In genomic region chr2:75869604-75870003, GRCm38 (mm10) we compare ENCODE assay signal across 16 mouse cellular contexts. TPM values are rescaled to one million over a fixed set of nuclear protein-coding genes. Genes with fewer than 3 reads are reported as not detected.
DNase-seq lines count a peak whose midpoint lies in the region; ATAC-seq and TF ChIP-seq lines count a peak whose summit lies in the region.
"Had no signal": no experiment of that assay in that cellular context is flagged by ENCODE, and none has a peak within 500 bp of the region (broad histone marks: within the 10 kb centered on the region; RNA-seq: fewer than 3 reads in every experiment).

No protein-coding gene starts in this region.

- DNase-seq in WW6 (ENCODE audit: low read depth, low spot score), result peak; percentile 53
- DNase-seq in kidney, postnatal 0 days (ENCODE audit: low spot score), result no peak
- no peak for DNase-seq in ovary, postnatal 14 days (ENCODE audit: low spot score)
- DNase-seq in gastrocnemius, adult 2 months, result no peak
- no peak for DNase-seq in frontal cortex, adult 2 months (ENCODE audit: extremely low spot score in 1 of 2, low spot score in 1 of 2)
- DNase-seq: cerebellum, adult 18-20 months; gastrocnemius, postnatal 14 days; heart, postnatal 36 days had no signal

- no peak overlapping the region for H3K4me2 ChIP-seq in intestine, embryonic 15.5 days (replicated peaks)
- H3K4me2 ChIP-seq in intestine, embryonic 16.5 days (ENCODE audit: low read depth, low read length), result no peak overlapping the region
- H3K4me2 ChIP-seq in kidney, postnatal 0 days (ENCODE audit: low read length), result no peak overlapping the region
- no peak overlapping the region for H3K4me2 ChIP-seq in stomach, embryonic 15.5 days
- H3K4me2 ChIP-seq: liver, embryonic 12.5 days had no signal

- H3K9me3 ChIP-seq in intestine, embryonic 15.5 days, result no peaks in the 10 kb centered on the region
- H3K9me3 ChIP-seq in intestine, embryonic 16.5 days (ENCODE audit: control insufficient read depth, low read length), result no peaks in the 10 kb centered on the region
- H3K9me3 ChIP-seq in kidney, postnatal 0 days (replicated peaks; ENCODE audit: low read length), result no peaks in the 10 kb centered on the region
- no peaks in the 10 kb centered on the region for H3K9me3 ChIP-seq in stomach, embryonic 15.5 days
- H3K9me3 ChIP-seq: G1E; heart, embryonic 10.5 days; liver, embryonic 12.5 days had no signal

- 89% methylated on average over 2 of the region's 2 CpGs for WGBS in intestine, embryonic 15.5 days
- 96% methylated on average over 2 of the region's 2 CpGs for WGBS in intestine, embryonic 16.5 days
- WGBS in kidney, postnatal 0 days, result 91% methylated on average over 2 of the region's 2 CpGs
- WGBS in stomach, embryonic 15.5 days, result 93% methylated on average over 2 of the region's 2 CpGs

- no peaks in the 10 kb centered on the region for H3K4me1 ChIP-seq in intestine, embryonic 15.5 days (replicated peaks)
- H3K4me1 ChIP-seq in intestine, embryonic 16.5 days (ENCODE audit: control insufficient read depth, insufficient read depth, low read length), result no peaks in the 10 kb centered on the region
- no peaks in the 10 kb centered on the region for H3K4me1 ChIP-seq in kidney, postnatal 0 days (replicated peaks; ENCODE audit: insufficient read depth, low read length)
- H3K4me1 ChIP-seq in stomach, embryonic 15.5 days, result no peaks in the 10 kb centered on the region
- H3K4me1 ChIP-seq: heart, embryonic 10.5 days; liver, embryonic 12.5 days had no signal

- no peak overlapping the region for H3K9ac ChIP-seq in intestine, embryonic 15.5 days
- H3K9ac ChIP-seq in intestine, embryonic 16.5 days (ENCODE audit: low read depth, low read length), result no peak overlapping the region
- H3K9ac ChIP-seq in kidney, postnatal 0 days (ENCODE audit: low read depth, low read length), result no peak overlapping the region
- H3K9ac ChIP-seq in stomach, embryonic 15.5 days, result no peak overlapping the region
- H3K9ac ChIP-seq: liver, embryonic 12.5 days had no signal

- peak; percentile 47; the same call in 1 of the 2 replicates for ATAC-seq in intestine, embryonic 15.5 days
- no peak for ATAC-seq in intestine, embryonic 16.5 days
- peak; percentile 54; the same call in 1 of the 2 replicates for ATAC-seq in kidney, postnatal 0 days (replicated peaks; ENCODE audit: low FRiP score, low read depth)
- ATAC-seq in stomach, embryonic 15.5 days (ENCODE audit: insufficient read depth, low FRiP score, low read depth), result peak; percentile 43; the same call in 1 of the 2 replicates
- ATAC-seq: forebrain, embryonic 16.5 days; liver, embryonic 12.5 days had no signal

- no peak overlapping the region for H3K4me3 ChIP-seq in intestine, embryonic 15.5 days (replicated peaks)
- H3K4me3 ChIP-seq in intestine, embryonic 16.5 days (ENCODE audit: low read length), result no peak overlapping the region
- H3K4me3 ChIP-seq in kidney, postnatal 0 days (replicated peaks; ENCODE audit: low read depth, low read length), result no peak overlapping the region
- H3K4me3 ChIP-seq in stomach, embryonic 15.5 days (replicated peaks), result no peak overlapping the region
- no peak overlapping the region for H3K4me3 ChIP-seq in gastrocnemius, adult 2 months
- H3K4me3 ChIP-seq: heart, embryonic 10.5 days; liver, embryonic 12.5 days had no signal

- no peaks in the 10 kb centered on the region for H3K27me3 ChIP-seq in intestine, embryonic 15.5 days (replicated peaks)
- no peaks in the 10 kb centered on the region for H3K27me3 ChIP-seq in intestine, embryonic 16.5 days (replicated peaks; ENCODE audit: control insufficient read depth, insufficient read depth, low read length)
- no peaks in the 10 kb centered on the region for H3K27me3 ChIP-seq in kidney, postnatal 0 days (ENCODE audit: insufficient read depth, low read length)
- H3K27me3 ChIP-seq in stomach, embryonic 15.5 days (replicated peaks), result no peaks in the 10 kb centered on the region
- H3K27me3 ChIP-seq: liver, embryonic 12.5 days had no signal

- 0 out of 2 replicates have a peak, but pooled peaks cover 4% of the 10 kb centered on the region for H3K36me3 ChIP-seq in intestine, embryonic 15.5 days
- peaks cover 3% of the 10 kb centered on the region for H3K36me3 ChIP-seq in intestine, embryonic 16.5 days (ENCODE audit: control insufficient read depth, insufficient read depth, low read length)
- H3K36me3 ChIP-seq in kidney, postnatal 0 days (ENCODE audit: insufficient read depth, low read length), result peaks cover 4% of the 10 kb centered on the region; the same call in 1 of the 2 replicates
- no peaks in the 10 kb centered on the region for H3K36me3 ChIP-seq in stomach, embryonic 15.5 days

- intact Hi-C loops in gastrocnemius, adult 2 months (cut with DNase I), result no loop called here

- H3K27ac ChIP-seq in intestine, embryonic 15.5 days, result no peak overlapping the region
- no peak overlapping the region for H3K27ac ChIP-seq in intestine, embryonic 16.5 days (ENCODE audit: low read length)
- H3K27ac ChIP-seq in kidney, postnatal 0 days, result no peak overlapping the region
- no peak overlapping the region for H3K27ac ChIP-seq in stomach, embryonic 15.5 days
- H3K27ac ChIP-seq in gastrocnemius, adult 2 months, result no peak overlapping the region
- H3K27ac ChIP-seq: heart, embryonic 10.5 days; liver, embryonic 12.5 days; macrophage had no signal

- TF ChIP-seq CTCF in kidney, postnatal 0 days (IDR thresholded peaks at IDR 0.05; ENCODE audit: low read depth), result no peak
- TF ChIP-seq CTCF in gastrocnemius, adult 2 months (IDR thresholded peaks at IDR 0.05), result no peak

RNA-seq across cellular contexts. Expression of gene Agps, which starts 37.6 kb away (rescaled TPM):
- 29.3 and 32.9 TPM in 2 replicates for polyA plus RNA-seq in intestine, embryonic 15.5 days (2015; fragmentation: Nextera tagmentation; extraction: Ambion mirVana)
- polyA plus RNA-seq in intestine, embryonic 16.5 days (2015; fragmentation: Nextera tagmentation; extraction: Ambion mirVana), result 18.3 and 21.8 TPM in 2 replicates
- polyA plus RNA-seq in kidney, postnatal 0 days (2015; fragmentation: Nextera tagmentation; extraction: Ambion mirVana), result 22.7 and 25.6 TPM in 2 replicates
- 29.8 and 35.5 TPM in 2 replicates for polyA plus RNA-seq in stomach, embryonic 15.5 days (2015; fragmentation: Nextera tagmentation; extraction: Ambion mirVana)
- total RNA-seq in gastrocnemius, adult 2 months (2021), result 10 to 100 TPM; 17.7 to 25.4 TPM
- 14.6 and 15.6 TPM in 2 replicates for polyA plus RNA-seq in frontal cortex, adult 2 months (2012; rRNA removed)
